In genomic region chr11:116226414-116226813, GRCm38 (mm10) we compare ENCODE assay signal across 8 mouse cellular contexts. TPM values are rescaled to one million over a fixed set of nuclear protein-coding genes. Genes with fewer than 3 reads are reported as not detected.
DNase-seq lines count a peak whose midpoint lies in the region; ATAC-seq and TF ChIP-seq lines count a peak whose summit lies in the region.

No protein-coding gene starts in this region.

- H3K4me2 ChIP-seq in midbrain, embryonic 16.5 days (ENCODE audit: low read length) = no peak overlapping the region
- no peak overlapping the region for H3K4me2 ChIP-seq in intestine, embryonic 16.5 days (ENCODE audit: low read depth, low read length)
- no peak overlapping the region for H3K4me2 ChIP-seq in liver, embryonic 13.5 days

- H3K36me3 ChIP-seq in midbrain, embryonic 10.5 days = peaks cover 8% of the 10 kb centered on the region
- no peaks in the 10 kb centered on the region for H3K36me3 ChIP-seq in midbrain, embryonic 16.5 days (ENCODE audit: control insufficient read depth, insufficient read depth, low read length)
- no peaks in the 10 kb centered on the region for H3K36me3 ChIP-seq in intestine, embryonic 16.5 days (ENCODE audit: control insufficient read depth, insufficient read depth, low read length)
- H3K36me3 ChIP-seq in liver, embryonic 13.5 days = no peaks in the 10 kb centered on the region

- H3K9me3 ChIP-seq in midbrain, embryonic 10.5 days (replicated peaks) = peaks cover 17% of the 10 kb centered on the region
- peaks cover 5% of the 10 kb centered on the region; the same call in 1 of the 2 replicates for H3K9me3 ChIP-seq in midbrain, embryonic 16.5 days (replicated peaks; ENCODE audit: control insufficient read depth, low read length, poor library complexity, severe bottlenecking)
- H3K9me3 ChIP-seq in intestine, embryonic 16.5 days (ENCODE audit: control insufficient read depth, low read length) = peaks cover 3% of the 10 kb centered on the region; the same call in 1 of the 2 replicates
- no peaks in the 10 kb centered on the region for H3K9me3 ChIP-seq in liver, embryonic 13.5 days (replicated peaks)

- no peak for TF ChIP-seq POLR2A in bone marrow, adult 2 months (IDR thresholded peaks at IDR 0.05; ENCODE audit: borderline replicate concordance, control insufficient read depth, low read depth, low read length)

- peaks cover 27% of the 10 kb centered on the region for H3K4me1 ChIP-seq in midbrain, embryonic 10.5 days
- H3K4me1 ChIP-seq in midbrain, embryonic 16.5 days (ENCODE audit: control insufficient read depth, insufficient read depth, low read length) = peaks cover 7% of the 10 kb centered on the region; the same call in 1 of the 2 replicates
- H3K4me1 ChIP-seq in bone marrow, adult 2 months (ENCODE audit: control insufficient read depth, insufficient read depth, low read length) = no peaks in the 10 kb centered on the region
- peaks cover 10% of the 10 kb centered on the region for H3K4me1 ChIP-seq in intestine, embryonic 16.5 days (ENCODE audit: control insufficient read depth, insufficient read depth, low read length)
- H3K4me1 ChIP-seq in liver, embryonic 13.5 days (replicated peaks) = peaks cover 9% of the 10 kb centered on the region

- WGBS in midbrain, embryonic 10.5 days = 3% methylated on average over 2 of the region's 2 CpGs
- 4% methylated on average over 2 of the region's 2 CpGs for WGBS in midbrain, embryonic 16.5 days
- 2% methylated on average over 2 of the region's 2 CpGs for WGBS in bone marrow, adult 2 months
- 5% methylated on average over 2 of the region's 2 CpGs for WGBS in intestine, embryonic 16.5 days
- 0% methylated on average over 2 of the region's 2 CpGs for WGBS in liver, embryonic 13.5 days (ENCODE audit: insufficient replicate concordance)

- ATAC-seq in midbrain, embryonic 16.5 days = no peak
- peak; percentile 63 for ATAC-seq in erythroid progenitor cell, adult 5-6 weeks (replicated peaks; ENCODE audit: low FRiP score, poor library complexity, severe bottlenecking)
- ATAC-seq in intestine, embryonic 16.5 days = peak; percentile 22; the same call in 1 of the 2 replicates
- 0 out of 2 replicates have a peak, but pooled peaks have one; percentile 14 for ATAC-seq in liver, embryonic 13.5 days (ENCODE audit: low read depth)

- H3K27ac ChIP-seq in midbrain, embryonic 10.5 days (replicated peaks) = no peak overlapping the region
- no peak overlapping the region for H3K27ac ChIP-seq in midbrain, embryonic 16.5 days (ENCODE audit: low read length)
- no peak overlapping the region for H3K27ac ChIP-seq in bone marrow, adult 2 months (ENCODE audit: control insufficient read depth, insufficient read depth, low read depth, low read length, poor library complexity)
- H3K27ac ChIP-seq in intestine, embryonic 16.5 days (ENCODE audit: low read length) = no peak overlapping the region
- H3K27ac ChIP-seq in liver, embryonic 13.5 days = no peak overlapping the region

- no peak overlapping the region for H3K4me3 ChIP-seq in midbrain, embryonic 10.5 days
- no peak overlapping the region for H3K4me3 ChIP-seq in midbrain, embryonic 16.5 days (ENCODE audit: low read depth, low read length)
- no peak overlapping the region for H3K4me3 ChIP-seq in bone marrow, adult 2 months (replicated peaks; ENCODE audit: control insufficient read depth, low read depth, low read length)
- no peak overlapping the region for H3K4me3 ChIP-seq in intestine, embryonic 16.5 days (ENCODE audit: low read length)
- no peak overlapping the region for H3K4me3 ChIP-seq in liver, embryonic 13.5 days (replicated peaks)

- peak; percentile 90 for TF ChIP-seq CTCF in bone marrow, adult 2 months (IDR thresholded peaks at IDR 0.05; ENCODE audit: control insufficient read depth, insufficient read depth, low read length)

- H3K27me3 ChIP-seq in midbrain, embryonic 10.5 days (ENCODE audit: low read depth, poor library complexity, severe bottlenecking) = peaks cover 71% of the 10 kb centered on the region
- H3K27me3 ChIP-seq in midbrain, embryonic 16.5 days (ENCODE audit: control insufficient read depth, insufficient read depth, low read depth, low read length) = peaks cover 26% of the 10 kb centered on the region
- 0 out of 2 replicates have a peak, but pooled peaks cover 5% of the 10 kb centered on the region for H3K27me3 ChIP-seq in intestine, embryonic 16.5 days (replicated peaks; ENCODE audit: control insufficient read depth, insufficient read depth, low read length)
- peaks cover 55% of the 10 kb centered on the region for H3K27me3 ChIP-seq in liver, embryonic 13.5 days

- peak; percentile 77 for DNase-seq in midbrain, embryonic 10.5 days (ENCODE audit: low spot score)
- DNase-seq in liver, embryonic 13.5 days = peak; percentile 69
- peak; percentile 87 for DNase-seq in retina, postnatal 1 day
- DNase-seq in thymus, postnatal 36 days = peak; percentile 78 to 85

- no peak overlapping the region for H3K9ac ChIP-seq in midbrain, embryonic 16.5 days (ENCODE audit: low read depth, low read length)
- H3K9ac ChIP-seq in intestine, embryonic 16.5 days (ENCODE audit: low read depth, low read length) = no peak overlapping the region
- H3K9ac ChIP-seq in liver, embryonic 13.5 days = no peak overlapping the region

RNA-seq across cellular contexts. Expression of gene Evpl, which starts 11.5 kb away (rescaled TPM):
- polyA plus RNA-seq in midbrain, embryonic 10.5 days (2016; fragmentation: Nextera tagmentation; extraction: Ambion mirVana) = 0.32 and 0.57 TPM in 2 replicates
- 0.88 and 1.3 TPM in 2 replicates for polyA plus RNA-seq in midbrain, embryonic 16.5 days (2015; fragmentation: Nextera tagmentation; extraction: Ambion mirVana)
- polyA plus RNA-seq in bone marrow, adult 2 months (2011; ENCODE audit: insufficient read depth, insufficient read length, low replicate concordance, missing spikeins) = 0.30 TPM in 1 of 2 replicates, not detected in the other
- not detected in 2 replicates for total RNA-seq in erythroid progenitor cell, adult 5-6 weeks (2015; ENCODE audit: low replicate concordance)
- total RNA-seq in erythroid progenitor cell, adult 5-6 weeks (2017; ENCODE audit: low replicate concordance) = not detected in 2 replicates
- 1.9 and 2.5 TPM in 2 replicates for polyA plus RNA-seq in intestine, embryonic 16.5 days (2015; fragmentation: Nextera tagmentation; extraction: Ambion mirVana)
- 0.10 TPM in 2 replicates for polyA plus RNA-seq in liver, embryonic 13.5 days (2015; fragmentation: Nextera tagmentation; extraction: Ambion mirVana)

RNA-seq across cellular contexts. Expression of gene Acox1, which starts 27.6 kb away (rescaled TPM):
- 21.2 and 26.3 TPM in 2 replicates for polyA plus RNA-seq in midbrain, embryonic 10.5 days (2016; fragmentation: Nextera tagmentation; extraction: Ambion mirVana)
- polyA plus RNA-seq in midbrain, embryonic 16.5 days (2015; fragmentation: Nextera tagmentation; extraction: Ambion mirVana) = 64.0 and 71.5 TPM in 2 replicates
- 9.8 and 20.0 TPM in 2 replicates for polyA plus RNA-seq in bone marrow, adult 2 months (2011; ENCODE audit: insufficient read depth, insufficient read length, low replicate concordance, missing spikeins)
- 15.5 and 18.4 TPM in 2 replicates for total RNA-seq in erythroid progenitor cell, adult 5-6 weeks (2015; ENCODE audit: low replicate concordance)
- total RNA-seq in erythroid progenitor cell, adult 5-6 weeks (2017; ENCODE audit: low replicate concordance) = 6.4 and 20.5 TPM in 2 replicates
- 85.5 and 104 TPM in 2 replicates for polyA plus RNA-seq in intestine, embryonic 16.5 days (2015; fragmentation: Nextera tagmentation; extraction: Ambion mirVana)
- polyA plus RNA-seq in liver, embryonic 13.5 days (2015; fragmentation: Nextera tagmentation; extraction: Ambion mirVana) = 14.5 and 18.1 TPM in 2 replicates

RNA-seq across cellular contexts. Expression of gene Ten1, which starts 27.8 kb away (rescaled TPM):
- 57.2 and 60.8 TPM in 2 replicates for polyA plus RNA-seq in midbrain, embryonic 10.5 days (2016; fragmentation: Nextera tagmentation; extraction: Ambion mirVana)
- 82.0 and 82.5 TPM in 2 replicates for polyA plus RNA-seq in midbrain, embryonic 16.5 days (2015; fragmentation: Nextera tagmentation; extraction: Ambion mirVana)
- polyA plus RNA-seq in bone marrow, adult 2 months (2011; ENCODE audit: insufficient read depth, insufficient read length, low replicate concordance, missing spikeins) = 20.2 and 30.0 TPM in 2 replicates
- 11.2 and 19.3 TPM in 2 replicates for total RNA-seq in erythroid progenitor cell, adult 5-6 weeks (2015; ENCODE audit: low replicate concordance)
- 3.0 and 3.7 TPM in 2 replicates for total RNA-seq in erythroid progenitor cell, adult 5-6 weeks (2017; ENCODE audit: low replicate concordance)
- 106 and 115 TPM in 2 replicates for polyA plus RNA-seq in intestine, embryonic 16.5 days (2015; fragmentation: Nextera tagmentation; extraction: Ambion mirVana)
- polyA plus RNA-seq in liver, embryonic 13.5 days (2015; fragmentation: Nextera tagmentation; extraction: Ambion mirVana) = 35.2 and 38.4 TPM in 2 replicates

RNA-seq across cellular contexts. Expression of gene Srp68, which starts 47.6 kb away (rescaled TPM):
- 96.1 and 106 TPM in 2 replicates for polyA plus RNA-seq in midbrain, embryonic 10.5 days (2016; fragmentation: Nextera tagmentation; extraction: Ambion mirVana)
- 58.2 and 59.2 TPM in 2 replicates for polyA plus RNA-seq in midbrain, embryonic 16.5 days (2015; fragmentation: Nextera tagmentation; extraction: Ambion mirVana)
- 23.8 and 44.5 TPM in 2 replicates for polyA plus RNA-seq in bone marrow, adult 2 months (2011; ENCODE audit: insufficient read depth, insufficient read length, low replicate concordance, missing spikeins)
- total RNA-seq in erythroid progenitor cell, adult 5-6 weeks (2015; ENCODE audit: low replicate concordance) = 13.7 and 18.9 TPM in 2 replicates
- 18.2 and 21.3 TPM in 2 replicates for total RNA-seq in erythroid progenitor cell, adult 5-6 weeks (2017; ENCODE audit: low replicate concordance)
- 90.9 and 94.8 TPM in 2 replicates for polyA plus RNA-seq in intestine, embryonic 16.5 days (2015; fragmentation: Nextera tagmentation; extraction: Ambion mirVana)
- polyA plus RNA-seq in liver, embryonic 13.5 days (2015; fragmentation: Nextera tagmentation; extraction: Ambion mirVana) = 47.6 and 51.6 TPM in 2 replicates

RNA-seq across cellular contexts. Expression of gene Galr2, which starts 54.3 kb away (rescaled TPM):
- polyA plus RNA-seq in midbrain, embryonic 10.5 days (2016; fragmentation: Nextera tagmentation; extraction: Ambion mirVana) = 0.09 and 0.12 TPM in 2 replicates
- polyA plus RNA-seq in midbrain, embryonic 16.5 days (2015; fragmentation: Nextera tagmentation; extraction: Ambion mirVana) = 0.46 and 0.62 TPM in 2 replicates
- not detected in 2 replicates for polyA plus RNA-seq in bone marrow, adult 2 months (2011; ENCODE audit: insufficient read depth, insufficient read length, low replicate concordance, missing spikeins)
- total RNA-seq in erythroid progenitor cell, adult 5-6 weeks (2015; ENCODE audit: low replicate concordance) = not detected in 2 replicates
- total RNA-seq in erythroid progenitor cell, adult 5-6 weeks (2017; ENCODE audit: low replicate concordance) = not detected in 2 replicates
- 0.16 and 0.31 TPM in 2 replicates for polyA plus RNA-seq in intestine, embryonic 16.5 days (2015; fragmentation: Nextera tagmentation; extraction: Ambion mirVana)
- polyA plus RNA-seq in liver, embryonic 13.5 days (2015; fragmentation: Nextera tagmentation; extraction: Ambion mirVana) = 0.07 TPM in 1 of 2 replicates, not detected in the other
